Mouse (Mus musculus): ENCODE measurements around the gene Glra3.

DNA sequence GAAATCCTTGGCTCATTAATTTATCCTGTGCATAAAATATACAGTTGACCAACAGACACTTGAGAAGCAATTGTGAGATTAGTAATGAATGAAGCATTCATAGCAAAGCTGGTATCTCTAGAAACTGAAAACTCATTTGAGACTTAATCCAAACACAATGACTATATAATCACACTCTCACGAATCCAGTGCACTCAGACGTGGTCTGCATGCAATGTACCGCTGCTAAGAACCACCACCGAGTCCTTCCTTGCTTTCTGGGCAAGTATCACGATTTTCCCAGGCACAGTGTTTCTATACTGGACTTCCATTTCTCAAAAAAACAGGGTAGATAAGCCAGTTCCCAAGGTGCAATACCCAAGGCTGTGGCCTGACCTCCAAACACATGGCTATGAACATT is 211.3 kb downstream of the Glra3 start:
- TF ChIP-seq POLR2A (IDR thresholded peaks at IDR 0.05; ENCODE audit: borderline replicate concordance, extremely low read depth, insufficient read depth, insufficient read length, poor library complexity, severe bottlenecking) (no peak), CTCF (IDR thresholded peaks at IDR 0.05; ENCODE audit: borderline replicate concordance, extremely low read depth, insufficient read depth, insufficient read length) (no peak)
